ENCODE assay signal across 23 mouse cellular contexts in the genomic region with DNA sequence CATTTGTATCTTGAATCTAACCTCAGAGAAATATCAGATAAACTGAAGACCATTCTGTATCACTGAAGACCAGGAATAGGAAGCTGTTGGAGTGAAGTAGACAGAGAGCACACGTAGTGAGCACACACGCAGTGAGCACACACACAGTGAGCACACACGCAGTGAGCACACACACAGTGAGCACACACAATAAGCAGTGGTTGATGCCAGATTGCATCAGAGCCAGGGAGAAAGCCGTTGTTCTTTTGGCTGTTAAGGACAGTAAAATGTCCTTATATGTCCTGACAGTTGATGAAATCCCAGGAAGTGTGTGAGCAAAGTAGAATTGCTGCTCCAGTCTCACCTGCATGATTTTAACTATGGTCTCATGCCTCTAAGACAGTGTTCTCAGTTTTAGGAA.
"Had no signal": no experiment of that assay in that cellular context is flagged by ENCODE, and none has a peak within 500 bp of the region (broad histone marks: within the 10 kb centered on the region; RNA-seq: fewer than 3 reads in every experiment).

No protein-coding gene starts in this region.

- H3K27ac ChIP-seq: kidney, embryonic 15.5 days; left cerebral cortex, adult 2 months; limb, embryonic 12.5 days; limb, embryonic 15.5 days; liver, embryonic 14.5 days; lung, embryonic 15.5 days; neural tube, embryonic 12.5 days; neural tube, embryonic 15.5 days; stomach, postnatal 0 days had no signal

- H3K4me1 ChIP-seq: limb, embryonic 12.5 days; limb, embryonic 15.5 days; neural tube, embryonic 12.5 days; neural tube, embryonic 15.5 days had no signal

- DNase-seq: kidney, adult 11 months; kidney, adult 8-10 months; kidney, postnatal 10 days; kidney, postnatal 36 days; layer of hippocampus, postnatal 36 days; left cerebral cortex, postnatal 4 days; lung, adult 18-20 months; lung, postnatal 10 days; lung, postnatal 36 days; midbrain, embryonic 14.5 days; thymus, adult 2 months; thymus, postnatal 14 days; thymus, postnatal 4 days had no signal

- H3K27me3 ChIP-seq: kidney, embryonic 15.5 days; limb, embryonic 12.5 days; limb, embryonic 15.5 days; lung, embryonic 15.5 days; neural tube, embryonic 12.5 days; neural tube, embryonic 15.5 days had no signal

- H3K9me3 ChIP-seq: kidney, embryonic 15.5 days; limb, embryonic 12.5 days; limb, embryonic 15.5 days; lung, embryonic 15.5 days; neural tube, embryonic 12.5 days; neural tube, embryonic 15.5 days had no signal

- H3K4me3 ChIP-seq: kidney, embryonic 15.5 days; left cerebral cortex, adult 2 months; limb, embryonic 12.5 days; limb, embryonic 15.5 days; lung, embryonic 15.5 days; neural tube, embryonic 12.5 days; neural tube, embryonic 15.5 days had no signal

- H3K9ac ChIP-seq: kidney, embryonic 15.5 days; limb, embryonic 12.5 days; limb, embryonic 15.5 days; liver, embryonic 14.5 days; lung, embryonic 15.5 days; neural tube, embryonic 12.5 days; neural tube, embryonic 15.5 days had no signal

- H3K4me2 ChIP-seq: kidney, embryonic 15.5 days; limb, embryonic 12.5 days; limb, embryonic 15.5 days; lung, embryonic 15.5 days; midbrain, embryonic 11.5 days; neural tube, embryonic 12.5 days; neural tube, embryonic 15.5 days had no signal

- H3K36me3 ChIP-seq: kidney, embryonic 15.5 days; limb, embryonic 12.5 days; limb, embryonic 15.5 days; lung, embryonic 15.5 days; neural tube, embryonic 12.5 days; neural tube, embryonic 15.5 days had no signal
